Mouse (Mus musculus): ENCODE measurements around the gene Ube2cbp. TPM values are rescaled to one million over a fixed set of nuclear protein-coding genes. Genes with fewer than 3 reads are reported as not detected.

The Ube2cbp gene
- total and polyA plus RNA-seq, 3 experiments: 3.3 to 6.4 (median 5.5) TPM

DNA sequence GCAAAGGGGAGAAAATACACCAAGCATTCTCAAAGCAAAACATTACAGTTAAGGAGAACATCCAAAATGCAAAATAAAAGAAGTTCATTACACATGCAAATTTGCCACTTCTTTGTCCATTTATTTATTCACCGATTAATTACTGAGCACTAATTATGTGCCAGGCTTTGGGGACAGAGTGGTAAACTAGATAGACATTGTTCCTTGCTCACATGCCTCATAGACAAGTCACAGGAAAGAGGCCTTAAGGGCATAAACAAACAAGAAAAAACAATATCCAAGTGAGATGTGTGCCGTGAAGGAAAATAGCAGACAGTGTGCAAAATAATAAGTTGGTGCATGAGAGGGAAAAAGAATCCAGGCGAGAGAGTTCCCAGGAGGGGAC lies 177.2 kb downstream of the Ube2cbp start:
- no peaks in the 10 kb centered on the region for H3K27me3 ChIP-seq (replicated peaks)
- DNase-seq (ENCODE audit: extremely low read depth): no peak
- H3K36me3 ChIP-seq (replicated peaks in 1 of 2; ENCODE audit: control insufficient read depth in 1 of 2, insufficient read depth in 1 of 2, low read length in 1 of 2): no peaks in the 10 kb centered on the region
- TF ChIP-seq MAX (IDR thresholded peaks at IDR 0.05; ENCODE audit: low read length) (no peak), POLR2AphosphoS2 (IDR thresholded peaks at IDR 0.05; ENCODE audit: low read depth, low read length) (no peak), CHD1 (IDR thresholded peaks at IDR 0.05; ENCODE audit: low read depth, low read length) (no peak), ZMIZ1 (IDR thresholded peaks at IDR 0.05; ENCODE audit: low read depth, low read length) (no peak), MEF2A (IDR thresholded peaks at IDR 0.05; ENCODE audit: borderline replicate concordance, low read depth, low read length) (no peak)
- no peak overlapping the region for H3K4me3 ChIP-seq (replicated peaks in 1 of 3; ENCODE audit: low read depth in 2 of 3, low read length in 2 of 3, poor library complexity in 1 of 3)
- H3K9ac ChIP-seq (ENCODE audit: insufficient read depth, low read depth): no peak overlapping the region
- dilution Hi-C loops (cut with MboI; ENCODE audit: extremely low pct_ligation_motif_present, extremely low pct_unique_long_range_greater_than_20kb, low sequenced_read_pairs): no loop called here
- in situ Hi-C loops (cut with MboI; ENCODE audit: low pct_ligation_motif_present, low pct_unique_long_range_greater_than_20kb, low sequenced_read_pairs): no loop called here
- H3K27ac ChIP-seq (ENCODE audit: insufficient read depth, low read depth): no peak overlapping the region
- no peaks in the 10 kb centered on the region for H3K79me2 ChIP-seq (replicated peaks; ENCODE audit: control insufficient read depth, extremely low read depth, insufficient read depth, poor library complexity, severe bottlenecking)
- no peaks in the 10 kb centered on the region for H3K4me1 ChIP-seq (ENCODE audit: control insufficient read depth in 1 of 2, insufficient read depth in 2 of 2)
- peaks cover 8% of the 10 kb centered on the region for H3K9me3 ChIP-seq (replicated peaks; ENCODE audit: low read length)
- no peak overlapping the region for H3K4me2 ChIP-seq (ENCODE audit: insufficient read depth, low read depth, poor library complexity, severe bottlenecking)

DNA sequence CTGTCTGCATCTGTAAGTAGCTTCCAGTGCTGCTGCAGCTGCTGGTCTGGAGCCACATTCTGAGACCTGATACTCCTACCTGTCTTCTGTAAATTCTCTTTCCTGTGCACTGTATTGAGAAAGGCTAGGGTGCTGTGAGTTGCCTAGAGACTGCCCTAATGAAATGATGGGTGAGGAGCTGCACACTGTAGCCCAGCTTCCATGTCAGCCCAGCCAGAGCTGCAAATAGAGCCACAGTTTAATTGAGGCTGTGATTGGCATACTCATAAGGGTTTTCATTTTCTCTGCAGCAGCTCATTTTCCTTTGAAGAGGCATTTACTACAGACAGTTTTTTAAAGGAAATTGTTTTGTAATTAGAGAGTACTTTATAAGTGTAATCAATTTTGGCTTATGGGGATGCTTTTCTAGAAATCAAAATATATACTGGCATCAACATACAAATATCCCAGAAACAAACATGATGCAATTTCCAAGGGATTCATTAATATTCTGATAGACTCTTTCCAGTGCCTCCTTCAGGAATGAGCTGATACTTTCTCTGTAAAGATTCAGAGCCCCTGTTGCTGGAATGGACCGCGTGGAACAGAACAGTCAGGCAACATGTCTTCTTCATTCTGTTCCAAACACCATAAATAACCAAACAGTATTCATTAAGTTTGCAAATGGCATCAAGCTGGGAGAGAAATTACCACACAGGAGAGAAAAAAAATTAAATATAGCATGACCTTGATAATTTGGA lies 177.8 kb downstream of the Ube2cbp start:
- Histone ChIP-seq H3K36me3 (replicated peaks in 1 of 2; ENCODE audit: control insufficient read depth in 1 of 2, insufficient read depth in 1 of 2, low read length in 1 of 2) (no peaks in the 10 kb centered on the region), H3K4me2 (ENCODE audit: insufficient read depth, low read depth, poor library complexity, severe bottlenecking) (no peak overlapping the region), H3K79me2 (replicated peaks; ENCODE audit: control insufficient read depth, extremely low read depth, insufficient read depth, poor library complexity, severe bottlenecking) (no peaks in the 10 kb centered on the region), H3K4me1 (ENCODE audit: control insufficient read depth in 1 of 2, insufficient read depth in 2 of 2) (no peaks in the 10 kb centered on the region), H3K9me3 (replicated peaks; ENCODE audit: low read length) (peaks cover 8% of the 10 kb centered on the region), H3K9ac (ENCODE audit: insufficient read depth, low read depth) (no peak overlapping the region), H3K27ac (ENCODE audit: insufficient read depth, low read depth) (no peak overlapping the region), H3K27me3 (replicated peaks) (no peaks in the 10 kb centered on the region), H3K4me3 (replicated peaks in 1 of 3; ENCODE audit: low read depth in 2 of 3, low read length in 2 of 3, poor library complexity in 1 of 3) (no peak overlapping the region)
- DNase-seq (ENCODE audit: extremely low read depth): no peak
- dilution Hi-C loops (cut with MboI; ENCODE audit: extremely low pct_ligation_motif_present, extremely low pct_unique_long_range_greater_than_20kb, low sequenced_read_pairs): no loop called here
- in situ Hi-C loops (cut with MboI; ENCODE audit: low pct_ligation_motif_present, low pct_unique_long_range_greater_than_20kb, low sequenced_read_pairs): no loop called here
- TF ChIP-seq BHLHE40 (IDR thresholded peaks at IDR 0.05; ENCODE audit: low read depth, low read length): no peak
- TF ChIP-seq MXI1 (IDR thresholded peaks at IDR 0.05; ENCODE audit: low read depth, low read length): no peak
- no peak for TF ChIP-seq SIN3A (IDR thresholded peaks at IDR 0.05; ENCODE audit: low read length)
- TF ChIP-seq TBP (conservative IDR thresholded peaks at IDR 0.05; ENCODE audit: low read depth, low read length): no peak
- no peak for TF ChIP-seq NELFE (IDR thresholded peaks at IDR 0.05; ENCODE audit: low read depth, low read length)
- TF ChIP-seq IRF4 (IDR thresholded peaks at IDR 0.05; ENCODE audit: low read depth, low read length): no peak
- TF ChIP-seq SMC3 (IDR thresholded peaks at IDR 0.05; ENCODE audit: low read depth, low read length): no peak
- TF ChIP-seq MAX (IDR thresholded peaks at IDR 0.05; ENCODE audit: low read length): no peak
- no peak for TF ChIP-seq PAX5 (IDR thresholded peaks at IDR 0.05; ENCODE audit: low read length)
- TF ChIP-seq CHD2 (IDR thresholded peaks at IDR 0.05; ENCODE audit: low read length): no peak
- TF ChIP-seq HCFC1 (IDR thresholded peaks at IDR 0.05; ENCODE audit: low read depth, low read length): no peak
- no peak for TF ChIP-seq ETS1 (conservative IDR thresholded peaks at IDR 0.05; ENCODE audit: low read depth, low read length)
- TF ChIP-seq USF1 (IDR thresholded peaks at IDR 0.05; ENCODE audit: low read depth, low read length): no peak
- TF ChIP-seq NRF1 (IDR thresholded peaks at IDR 0.05; ENCODE audit: low read depth, low read length): no peak
- no peak for TF ChIP-seq POLR2AphosphoS2 (IDR thresholded peaks at IDR 0.05; ENCODE audit: low read depth, low read length)
- no peak for TF ChIP-seq ELF1 (IDR thresholded peaks at IDR 0.05; ENCODE audit: low read depth, low read length)
- no peak for TF ChIP-seq POLR2A (IDR thresholded peaks at IDR 0.05; ENCODE audit: low read depth, low read length)

Data from CH12.LX (cell line).